Mouse (Mus musculus) cerebellum, adult 2 months (tissue): ENCODE results near the gene Fer1l5. TPM values are rescaled to one million over a fixed set of nuclear protein-coding genes. Genes with fewer than 3 reads are reported as not detected.

ENCODE experiments used
- DNase-seq, 2 experiments: peaks; one replicate each; pipeline ENCODE4 v3.0.0; 2021
- H3K27ac ChIP-seq: fragments of 200-500 bp; 2 replicates; pipeline ENCODE4 v1.5.1; 2012; ENCODE audit warnings: low read length, control low read depth, inconsistent platforms; ENCODE audit not compliant: insufficient read depth
- H3K27me3 ChIP-seq: fragments of 200-500 bp; 2 replicates; pipeline ENCODE4 v1.6.1; 2012; ENCODE audit warnings: inconsistent platforms, mild to moderate bottlenecking, low read length, moderate library complexity; ENCODE audit not compliant: control insufficient read depth, insufficient read depth
- H3K4me1 ChIP-seq: fragments of 200-500 bp; 2 replicates; pipeline ENCODE4 v1.6.1; 2011; ENCODE audit warnings: low read length; ENCODE audit not compliant: control insufficient read depth, insufficient read depth
- H3K4me3 ChIP-seq: fragments of 200-500 bp; replicated peaks from 2 replicates; pipeline ENCODE3; 2011; ENCODE audit warnings: mild to moderate bottlenecking, low read depth, low read length, control low read depth; ENCODE audit not compliant: insufficient read depth
- CTCF ChIP-seq: fragments of 200-500 bp; IDR thresholded peaks from 2 replicates; pipeline ENCODE4 v1.5.1; 2011; ENCODE audit warnings: low read depth, mild to moderate bottlenecking, control low read depth, low read length, moderate library complexity, borderline replicate concordance; ENCODE audit not compliant: insufficient read depth
- POLR2A ChIP-seq: fragments of 200-500 bp; IDR thresholded peaks from 2 replicates; pipeline ENCODE4 v1.6.1; 2011; ENCODE audit warnings: low read length, control low read depth, borderline replicate concordance; ENCODE audit not compliant: insufficient read depth
- WGBS: fragments of 180-500 bp; shearing (Covaris S2); methylation state at CpG from one replicate; pipeline ENCODE4 v1.1.7; 2018; 5-methylcytosine and 5-hydroxymethylcytosine counted together
- polyA plus RNA-seq: library from polyadenylated mRNA; depleted of rRNA; stranded (reverse); fragments of >200 nt; gene quantifications from 2 replicates; pipeline ENCODE4 v1.2.3, GENCODE M21; 2012; rRNA removed

The Fer1l5 gene
- polyA plus RNA-seq: not detected in 2 replicates

DNA sequence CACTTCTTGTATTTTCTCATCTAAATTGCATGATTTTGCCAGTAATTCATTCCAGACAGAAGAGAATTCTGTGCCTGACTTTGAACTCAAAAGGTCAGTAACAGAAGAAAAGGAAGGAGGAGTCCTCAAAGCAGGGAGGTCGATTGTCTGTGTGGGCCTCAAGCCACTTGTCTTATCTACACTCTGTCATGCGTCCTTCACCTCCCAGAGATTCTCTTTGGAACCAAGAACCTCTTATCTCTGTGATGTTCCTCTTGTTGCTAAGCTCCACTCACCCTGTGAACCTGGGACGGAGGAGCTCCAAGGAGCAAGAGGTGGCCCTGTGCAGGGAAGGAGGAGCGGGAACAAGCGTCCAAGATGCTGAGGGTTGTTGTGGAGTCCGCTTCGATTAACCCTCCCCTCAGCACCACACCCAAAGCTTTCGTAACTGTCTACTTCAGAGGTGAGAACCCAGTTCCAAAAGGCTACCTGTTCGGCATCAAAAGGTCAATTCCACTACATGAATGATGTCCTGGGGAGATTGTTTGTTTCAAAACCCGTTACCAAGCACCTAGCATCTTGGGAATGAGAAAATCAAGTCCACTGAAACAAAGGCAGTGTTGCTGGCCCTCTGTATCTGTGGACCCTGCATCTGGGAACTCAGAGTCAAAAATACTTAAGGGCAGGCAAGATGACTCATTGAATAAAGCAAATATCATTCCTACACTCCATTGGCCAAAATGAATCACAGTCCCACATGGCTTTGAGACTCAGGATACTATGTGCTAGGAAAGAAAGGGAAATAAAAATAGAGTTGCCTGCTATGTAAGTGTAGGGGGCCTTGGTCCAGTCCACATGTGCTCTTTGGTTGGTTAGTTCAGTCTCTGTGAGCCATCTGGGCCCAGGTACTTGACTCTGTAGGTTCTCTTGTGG is at the start of gene Fer1l5:
TSS of gene Fer1l5 (plus strand) at position 358 of the 912 bp plus-strand sequence.
- WGBS: 85% methylated on average over 10 of the region's 10 CpGs
- H3K27me3 ChIP-seq: no peaks in the 10 kb centered on the region
- TF ChIP-seq CTCF (no peak), POLR2A (no peak)
- peaks cover 7% of the 10 kb centered on the region; the same call in 1 of the 2 replicates for H3K4me1 ChIP-seq
- no peak for DNase-seq
- no peak within 1 kb of the TSS for H3K27ac ChIP-seq
- H3K4me3 ChIP-seq: no peak within 1 kb of the TSS

DNA sequence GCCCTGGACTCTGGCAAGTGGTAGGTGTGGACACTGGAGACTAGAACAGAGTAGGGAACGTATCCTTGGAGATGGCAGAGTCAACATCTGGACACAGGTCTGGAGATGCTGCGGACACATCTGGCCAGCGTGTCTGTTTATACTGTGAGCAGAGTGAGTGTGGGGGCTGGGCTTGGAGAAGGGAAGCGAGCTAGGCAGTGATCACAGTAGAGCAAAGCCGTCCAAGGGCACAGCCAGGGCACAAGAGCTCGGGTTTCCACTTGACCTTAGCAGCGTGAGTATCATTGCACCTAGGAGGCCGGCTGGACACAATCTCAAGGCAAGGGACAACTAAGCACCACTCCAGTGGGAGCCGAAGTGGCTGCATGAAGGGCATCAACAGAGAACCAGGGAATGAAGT is 49.0 kb upstream of the Fer1l5 start:
- DNase-seq: no peak
- TF ChIP-seq CTCF: no peak
- TF ChIP-seq POLR2A: no peak

GRCm38 (mm10) chr1:36323746-36324448 is 48.2 kb upstream of the Fer1l5 start:
- peak; percentile 56 to 66 for DNase-seq
- H3K4me1 ChIP-seq: peaks cover 19% of the 10 kb centered on the region
- no peak overlapping the region for H3K27ac ChIP-seq
- 40% methylated on average over 8 of the region's 8 CpGs for WGBS
- TF ChIP-seq POLR2A (no peak), CTCF (peak; percentile 70)
- H3K27me3 ChIP-seq: no peaks in the 10 kb centered on the region
- no peak overlapping the region for H3K4me3 ChIP-seq

More for the DNA sequence above, 49.0 kb upstream of the Fer1l5 start:
- Histone ChIP-seq H3K4me3 (no peak overlapping the region), H3K27ac (no peak overlapping the region), H3K27me3 (no peaks in the 10 kb centered on the region), H3K4me1 (peaks cover 19% of the 10 kb centered on the region)
- 92% methylated on average over 9 of the region's 9 CpGs for WGBS

DNA sequence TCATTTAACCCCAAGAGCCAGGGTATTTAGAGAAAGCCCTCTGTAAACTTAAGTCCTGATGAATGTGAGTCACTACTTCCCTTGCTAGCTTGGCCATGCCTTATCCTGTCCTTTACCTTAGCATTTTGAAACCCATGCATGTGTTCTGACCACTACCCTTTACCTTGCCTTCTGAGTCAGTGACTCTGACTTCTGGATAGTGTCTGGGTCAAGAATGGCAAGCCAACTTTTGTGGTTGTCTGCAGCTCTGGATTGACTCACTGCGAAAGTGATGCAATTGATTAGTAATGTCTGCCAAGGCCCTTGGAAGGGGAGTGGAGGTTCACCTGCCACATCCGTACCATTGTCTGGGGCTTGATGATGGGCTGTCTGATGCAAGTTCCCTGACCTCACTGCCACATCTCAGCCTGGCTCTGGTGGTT is 46.2 kb upstream of the Fer1l5 start:
- WGBS: 92% methylated on average over 2 of the region's 2 CpGs
- TF ChIP-seq CTCF (no peak), POLR2A (no peak)
- Histone ChIP-seq H3K4me3 (no peak overlapping the region), H3K27ac (no peak overlapping the region), H3K4me1 (peaks cover 8% of the 10 kb centered on the region), H3K27me3 (no peaks in the 10 kb centered on the region)
- DNase-seq: no peak

- no peak for TF ChIP-seq CTCF
- no peak for TF ChIP-seq POLR2A
- 94% methylated on average over 2 of the region's 2 CpGs for WGBS
- H3K4me3 ChIP-seq: no peak overlapping the region
- H3K27ac ChIP-seq: no peak overlapping the region
- H3K4me1 ChIP-seq: no peaks in the 10 kb centered on the region
- no peaks in the 10 kb centered on the region for H3K27me3 ChIP-seq
- no peak for DNase-seq
Measured at GRCm38 (mm10) chr1:36326815-36327214, 45.3 kb upstream of the Fer1l5 start.

DNA sequence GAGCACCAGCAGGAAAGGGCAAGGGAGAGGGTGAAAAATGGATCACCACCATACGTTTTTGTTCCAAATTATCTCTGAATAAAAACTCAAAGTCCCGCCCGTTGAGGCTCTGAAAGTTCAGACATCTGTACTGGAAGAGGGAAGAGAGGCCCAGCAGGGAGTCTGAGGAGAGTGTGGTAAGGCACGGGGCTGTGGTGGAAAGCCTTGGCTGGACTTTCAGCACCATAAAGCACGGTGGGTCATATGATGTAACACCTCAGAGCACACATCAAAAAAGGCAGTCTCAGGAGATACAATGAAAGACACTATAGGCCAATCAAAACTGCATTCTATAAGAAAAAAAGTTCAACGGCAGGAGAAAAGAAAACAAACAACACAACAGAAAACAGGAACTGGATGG is 40.3 kb upstream of the Fer1l5 start:
- TF ChIP-seq POLR2A (no peak), CTCF (no peak)
- H3K27me3 ChIP-seq: no peaks in the 10 kb centered on the region
- H3K4me1 ChIP-seq: no peaks in the 10 kb centered on the region
- 56% methylated on average over 6 of the region's 6 CpGs for WGBS
- no peak for DNase-seq
- no peak overlapping the region for H3K4me3 ChIP-seq
- H3K27ac ChIP-seq: no peak overlapping the region

- Histone ChIP-seq H3K27ac (no peak overlapping the region), H3K27me3 (no peaks in the 10 kb centered on the region), H3K4me3 (no peak overlapping the region), H3K4me1 (no peaks in the 10 kb centered on the region)
- WGBS: 85% methylated on average over 14 of the region's 14 CpGs
- no peak for DNase-seq
- TF ChIP-seq POLR2A (no peak), CTCF (no peak)
Measured at GRCm38 (mm10) chr1:36332955-36333887, 38.9 kb upstream of the Fer1l5 start.
